Mouse (Mus musculus): ENCODE measurements at regions not wholly inside any gene's neighbourhood (a gene's known extent, or its start where the extent isn't known, plus 50 kb on each side); places are given as distances from the start of the nearest gene placed in this dataset.
"Not testable (repeated sequence)": the region's sequence is repeated elsewhere in the genome, so short reads cannot be mapped to it uniquely, and the experiment has no call there.

- CTCF ChIA-PET, result not testable (repeated sequence)
Measured at GRCm38 (mm10) chr17:79550409-79550808, 61.3 kb upstream of the Rmdn2 start.

GRCm38 (mm10) chr17:79553850-79554249, 57.8 kb upstream of the Rmdn2 start:
- CTCF ChIA-PET, result no interaction called here

GRCm38 (mm10) chr17:79555593-79555992, 56.1 kb upstream of the Rmdn2 start:
- CTCF ChIA-PET, result no interaction called here
